Comparison of ENCODE assay signal across 7 mouse cellular contexts in genomic region chr8:128357540-128358405, GRCm38 (mm10). TPM values are rescaled to one million over a fixed set of nuclear protein-coding genes. Genes with fewer than 3 reads are reported as not detected.
DNase-seq lines count a peak whose midpoint lies in the region; ATAC-seq lines count a peak whose summit lies in the region.

No protein-coding gene starts in this region.

- no peaks in the 10 kb centered on the region for H3K36me3 ChIP-seq in intestine, embryonic 14.5 days (ENCODE audit: control insufficient read depth, insufficient read depth, low read length)

- peak overlapping the region; percentile 79 for H3K4me3 ChIP-seq in intestine, embryonic 14.5 days (ENCODE audit: low read depth, low read length)

- H3K4me1 ChIP-seq in intestine, embryonic 14.5 days (replicated peaks; ENCODE audit: control insufficient read depth, insufficient read depth, low read length), result peaks cover 8% of the 10 kb centered on the region

- intact Hi-C loops in gastrocnemius, postnatal 14 days (cut with DNase I; ENCODE audit: low total_unique reads), result loop anchor here (10.0 kb wide), 1 partner anchor 143 kb away; no protein-coding TSS in a partner anchor
- intact Hi-C loops in left cerebral cortex, postnatal 25 days (cut with DNase I), result loop anchor here (2.0 to 5.0 kb wide), 4 partner anchors 133 to 415 kb away; no protein-coding TSS in a partner anchor

- 1% methylated on average over 29 of the region's 29 CpGs for WGBS in intestine, embryonic 14.5 days

- ATAC-seq in common myeloid progenitor, adult 5-6 weeks (replicated peaks; ENCODE audit: low read depth, poor library complexity, severe bottlenecking), result peak; percentile 24; the same call in 1 of the 2 replicates
- peak; percentile 41 for ATAC-seq in intestine, embryonic 14.5 days (replicated peaks; ENCODE audit: low FRiP score, low TSS enrichment, low read depth)
- 0 out of 2 replicates have a peak, but pooled peaks have one; percentile 14 for ATAC-seq in megakaryocyte-erythroid progenitor cell, adult 5-6 weeks (replicated peaks; ENCODE audit: low FRiP score, low TSS enrichment, poor library complexity, severe bottlenecking)

- H3K27me3 ChIP-seq in intestine, embryonic 14.5 days (replicated peaks; ENCODE audit: control insufficient read depth, insufficient read depth, low read length), result no peaks in the 10 kb centered on the region

- DNase-seq in adrenal gland, adult (ENCODE audit: inconsistent age in 2 of 2, low spot score in 1 of 2), result peak; percentile 65 to 93
- peak; percentile 72 for DNase-seq in gastrocnemius, postnatal 14 days
- peak; percentile 82 for DNase-seq in intestine, embryonic 14.5 days (ENCODE audit: low spot score)
- DNase-seq in left cerebral cortex, postnatal 25 days (ENCODE audit: low spot score in 2 of 2), result peak; percentile 77 to 80
- peak; percentile 59 to 65 for DNase-seq in right cerebral cortex, postnatal 36 days (ENCODE audit: low spot score in 2 of 2)

- peak overlapping the region; percentile 92 for H3K4me2 ChIP-seq in intestine, embryonic 14.5 days (ENCODE audit: low read length)

- H3K9me3 ChIP-seq in intestine, embryonic 14.5 days (ENCODE audit: control insufficient read depth, low read length), result no peaks in the 10 kb centered on the region

- H3K9ac ChIP-seq in intestine, embryonic 14.5 days (ENCODE audit: low read length), result peak overlapping the region; percentile 90

- peak overlapping the region; percentile 95 for H3K27ac ChIP-seq in intestine, embryonic 14.5 days (ENCODE audit: low read depth)

RNA-seq across cellular contexts. Expression of gene Nrp1, which starts 0.6 kb away (rescaled TPM):
- 7.7 TPM in 2 replicates for total RNA-seq in common myeloid progenitor, adult 5-6 weeks (2017)
- 10 to 100 TPM; 50.4 to 53.6 TPM for total RNA-seq in gastrocnemius, postnatal 14 days (2021)
- 65.5 and 66.0 TPM in 2 replicates for polyA plus RNA-seq in intestine, embryonic 14.5 days (2014; fragmentation: Nextera tagmentation; extraction: Ambion mirVana)
- 10 to 100 TPM; 24.6 to 29.6 TPM for total RNA-seq in left cerebral cortex, postnatal 25 days (2021)
- total RNA-seq in megakaryocyte-erythroid progenitor cell, adult 5-6 weeks (2014; fragmentation: Nextera tagmentation), result 0.15 and 0.20 TPM in 2 replicates
- 0.23 and 0.76 TPM in 2 replicates for total RNA-seq in megakaryocyte-erythroid progenitor cell, adult 5-6 weeks (2017)

Comparison
In these comparisons a context has a peak if more than half of its experiments do, and no peak if none do; other contexts are left out.
1. Peak in every context shown above with its lines: DNase-seq, ATAC-seq, H3K4me3 ChIP-seq and H3K27ac ChIP-seq.